Mouse (Mus musculus) myocyte (in vitro differentiated cells): ENCODE data around the gene Ino80. TPM values are rescaled to one million over a fixed set of nuclear protein-coding genes. Genes with fewer than 3 reads are reported as not detected.
A peak's percentile ranks its signal among the peaks of the same experiment; 100 is the strongest.

ENCODE experiments used
- H3K27me3 ChIP-seq: one replicate; pipeline ENCODE4 v1.6.1; 2011; ENCODE audit not compliant: control insufficient read depth, insufficient read depth, insufficient read length
- H3K36me3 ChIP-seq: one replicate; pipeline ENCODE4 v1.6.1; 2011; ENCODE audit not compliant: control insufficient read depth, insufficient read depth
- H3K4me2 ChIP-seq: one replicate; pipeline ENCODE4 v1.6.1; 2011; ENCODE audit warnings: low read depth, control low read depth
- H3K4me3 ChIP-seq: one replicate; pipeline ENCODE4 v1.5.1; 2011; ENCODE audit warnings: mild to moderate bottlenecking, control low read depth, moderate library complexity
- H3K79me2 ChIP-seq: one replicate; pipeline ENCODE4 v1.6.1; 2011; ENCODE audit not compliant: control insufficient read depth, insufficient read depth
- H3ac ChIP-seq: one replicate; pipeline ENCODE4 v1.6.1; 2011; ENCODE audit not compliant: control insufficient read depth, insufficient read length
- CEBPB ChIP-seq: IDR thresholded peaks from 2 replicates; pipeline ENCODE4 v1.6.1; 2011; ENCODE audit warnings: mild to moderate bottlenecking, moderate library complexity; ENCODE audit not compliant: poor library complexity, insufficient read depth, severe bottlenecking
- E2F4 ChIP-seq: IDR thresholded peaks from one replicate; pipeline ENCODE4 v1.6.1; 2011; ENCODE audit warnings: mild to moderate bottlenecking, control low read depth, moderate library complexity; ENCODE audit not compliant: insufficient read depth
- MAX ChIP-seq: IDR thresholded peaks from one replicate; pipeline ENCODE4 v1.6.1; 2011; ENCODE audit warnings: low read depth, mild to moderate bottlenecking, control low read depth
- MYOD1 ChIP-seq, 3 experiments: IDR thresholded peaks; one replicate each; pipeline ENCODE4 v1.6.1; 2011; ENCODE audit warnings: control low read depth in 2 of 3, low read depth in 2 of 3, mild to moderate bottlenecking in 2 of 3, moderate library complexity in 1 of 3; ENCODE audit not compliant: insufficient read length in 2 of 3, control insufficient read depth in 1 of 3
- MYOG ChIP-seq, 3 experiments: IDR thresholded peaks; one replicate each; pipeline ENCODE4 v1.6.1; 2011; ENCODE audit warnings: control low read depth in 2 of 3, low read depth in 2 of 3, mild to moderate bottlenecking in 2 of 3; ENCODE audit not compliant: insufficient read length in 2 of 3, control insufficient read depth in 1 of 3, insufficient read depth in 1 of 3
- POLR2A ChIP-seq: IDR thresholded peaks from one replicate; pipeline ENCODE4 v1.6.1; 2011; ENCODE audit warnings: low read depth, mild to moderate bottlenecking, control low read depth, moderate library complexity; ENCODE audit not compliant: insufficient read length
- POLR2AphosphoS2 ChIP-seq: IDR thresholded peaks from one replicate; pipeline ENCODE4 v1.6.1; 2011; ENCODE audit warnings: low read depth, control low read depth; ENCODE audit not compliant: insufficient read length
- REST ChIP-seq: IDR thresholded peaks from one replicate; pipeline ENCODE4 v1.6.1; 2011; ENCODE audit warnings: mild to moderate bottlenecking, control low read depth, moderate library complexity; ENCODE audit not compliant: insufficient read depth, insufficient read length
- SRF ChIP-seq: IDR thresholded peaks from one replicate; pipeline ENCODE4 v1.6.1; 2011; ENCODE audit warnings: low read depth; ENCODE audit not compliant: control insufficient read depth, insufficient read length
- TCF12 ChIP-seq: IDR thresholded peaks from one replicate; pipeline ENCODE4 v1.6.1; 2011; ENCODE audit warnings: mild to moderate bottlenecking, control low read depth; ENCODE audit not compliant: poor library complexity, insufficient read depth, severe bottlenecking
- TCF3 ChIP-seq: IDR thresholded peaks from one replicate; pipeline ENCODE4 v1.6.1; 2011; ENCODE audit warnings: low read depth, control low read depth; ENCODE audit not compliant: insufficient read length
- USF1 ChIP-seq: IDR thresholded peaks from one replicate; pipeline ENCODE4 v1.6.1; 2011; ENCODE audit warnings: low read depth, mild to moderate bottlenecking, control low read depth, moderate library complexity
- polyA plus RNA-seq: library from polyadenylated mRNA; unstranded; fragments of >200 nt; fragmentation: generic; extraction: Trizol; gene quantifications from one replicate; pipeline ENCODE4 v1.2.1, GENCODE M21; 2012; ENCODE audit warnings: missing spikeins

Gene Ino80
- polyA plus RNA-seq, 1 experiment, result 7.3 TPM

- Histone ChIP-seq H3ac (no peak overlapping the region), H3K4me2 (no peak overlapping the region), H3K4me3 (no peak overlapping the region), H3K79me2 (no peaks in the 10 kb centered on the region), H3K36me3 (no peaks in the 10 kb centered on the region), H3K27me3 (peaks cover 52% of the 10 kb centered on the region)
- TF ChIP-seq REST, result no peak
- peak in 2 of 3 experiments; percentile 20 to 57 for TF ChIP-seq MYOG (IDR thresholded peaks at IDR 0.05; ENCODE audit: control insufficient read depth in 1 of 3, insufficient read depth in 1 of 3, insufficient read length in 2 of 3, low read depth in 2 of 3)
- peak in 2 of 3 experiments; percentile 15 to 33 for TF ChIP-seq MYOD1 (IDR thresholded peaks at IDR 0.05; ENCODE audit: control insufficient read depth in 1 of 3, insufficient read length in 2 of 3, low read depth in 2 of 3)
Observed at GRCm38 (mm10) chr2:119332177-119332661, 145.3 kb downstream of the Ino80 start.

DNA sequence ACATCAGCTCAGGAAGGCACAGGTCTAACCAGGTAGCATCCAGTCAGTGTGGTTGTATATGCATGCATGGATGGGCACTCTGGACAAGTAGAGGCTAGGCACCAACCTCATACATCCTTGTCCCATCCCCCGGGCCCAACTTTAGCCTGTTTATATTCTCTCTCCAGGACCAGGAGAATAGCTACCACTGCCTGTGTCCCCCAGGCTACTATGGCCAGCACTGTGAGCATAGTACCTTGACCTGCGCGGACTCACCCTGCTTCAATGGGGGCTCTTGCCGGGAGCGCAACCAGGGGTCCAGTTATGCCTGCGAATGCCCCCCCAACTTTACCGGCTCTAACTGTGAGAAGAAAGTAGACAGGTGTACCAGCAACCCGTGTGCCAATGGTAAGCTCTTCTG is 146.7 kb downstream of the Ino80 start:
- no peak overlapping the region for H3ac ChIP-seq
- H3K27me3 ChIP-seq, result peaks cover 65% of the 10 kb centered on the region
- H3K79me2 ChIP-seq, result no peaks in the 10 kb centered on the region
- H3K36me3 ChIP-seq, result no peaks in the 10 kb centered on the region
- TF ChIP-seq MYOD1 (IDR thresholded peaks at IDR 0.05; ENCODE audit: control insufficient read depth in 1 of 3, insufficient read length in 2 of 3, low read depth in 2 of 3) (no peak), E2F4 (no peak), TCF3 (no peak), SRF (no peak), USF1 (no peak), MYOG (IDR thresholded peaks at IDR 0.05; ENCODE audit: control insufficient read depth in 1 of 3, insufficient read depth in 1 of 3, insufficient read length in 2 of 3, low read depth in 2 of 3) (no peak), MAX (no peak), POLR2A (no peak), TCF12 (no peak), REST (no peak), CEBPB (no peak), POLR2AphosphoS2 (no peak)
- H3K4me2 ChIP-seq, result no peak overlapping the region
- H3K4me3 ChIP-seq, result no peak overlapping the region

DNA sequence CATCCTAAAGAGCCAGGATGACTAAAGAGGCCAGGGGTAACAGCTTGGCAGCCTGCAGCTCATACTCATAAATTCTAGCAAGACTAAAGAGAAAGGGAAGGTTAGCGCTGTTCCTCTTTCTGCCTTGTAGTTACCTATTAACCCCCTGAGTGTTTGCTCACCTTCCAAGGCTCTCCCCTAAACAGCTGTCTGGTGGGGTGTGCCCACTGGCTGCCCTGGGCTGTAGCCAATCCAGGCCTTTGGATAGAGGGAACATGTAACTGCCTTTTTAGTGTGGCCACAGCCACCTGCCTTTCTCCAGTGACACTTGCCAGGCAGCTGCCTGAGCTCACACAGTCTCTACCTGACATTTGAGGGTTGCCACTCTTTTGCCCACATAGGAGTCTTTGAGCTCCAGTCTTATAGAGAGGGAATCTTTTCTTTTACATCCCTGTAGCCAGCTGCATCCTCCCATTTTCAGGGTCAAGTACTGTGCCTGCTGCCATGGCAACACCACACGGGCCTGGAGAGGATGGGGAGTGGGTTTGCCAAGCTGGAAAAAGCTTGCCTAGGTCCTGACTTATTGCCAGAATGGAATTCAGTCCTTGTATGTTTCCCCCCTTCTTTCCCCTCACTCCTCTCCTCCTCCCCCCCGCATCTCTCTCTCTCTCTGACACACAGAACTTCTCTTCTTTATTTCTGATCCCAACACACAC is 148.2 kb downstream of the Ino80 start:
- no peaks in the 10 kb centered on the region for H3K36me3 ChIP-seq
- H3K27me3 ChIP-seq, result peaks cover 73% of the 10 kb centered on the region
- H3ac ChIP-seq, result no peak overlapping the region
- H3K4me3 ChIP-seq, result no peak overlapping the region
- H3K4me2 ChIP-seq, result no peak overlapping the region
- no peaks in the 10 kb centered on the region for H3K79me2 ChIP-seq
- TF ChIP-seq POLR2AphosphoS2 (no peak), POLR2A (no peak), TCF3 (no peak), SRF (no peak), MYOD1 (IDR thresholded peaks at IDR 0.05; ENCODE audit: control insufficient read depth in 1 of 3, insufficient read length in 2 of 3, low read depth in 2 of 3) (no peak), MAX (no peak), MYOG (IDR thresholded peaks at IDR 0.05; ENCODE audit: control insufficient read depth in 1 of 3, insufficient read depth in 1 of 3, insufficient read length in 2 of 3, low read depth in 2 of 3) (no peak), USF1 (no peak), E2F4 (no peak), REST (no peak), TCF12 (no peak), CEBPB (no peak)

DNA sequence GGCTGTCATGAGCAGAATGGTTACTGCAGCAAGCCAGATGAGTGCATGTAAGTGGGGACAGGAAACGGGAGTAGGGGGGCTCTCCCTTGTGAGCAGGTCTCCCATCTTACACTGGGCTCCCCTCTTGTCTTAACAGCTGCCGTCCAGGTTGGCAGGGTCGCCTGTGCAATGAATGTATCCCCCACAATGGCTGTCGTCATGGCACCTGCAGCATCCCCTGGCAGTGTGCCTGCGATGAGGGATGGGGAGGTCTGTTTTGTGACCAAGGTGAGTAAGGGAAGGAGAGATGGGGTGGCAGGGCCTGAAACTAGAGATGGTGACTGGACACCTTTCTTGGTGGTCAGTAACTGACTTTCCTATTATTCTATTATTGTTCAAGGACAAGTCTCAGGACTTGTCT is 148.9 kb downstream of the Ino80 start:
- no peak overlapping the region for H3K4me3 ChIP-seq
- no peak overlapping the region for H3ac ChIP-seq
- no peaks in the 10 kb centered on the region for H3K79me2 ChIP-seq
- no peaks in the 10 kb centered on the region for H3K36me3 ChIP-seq
- no peak overlapping the region for H3K4me2 ChIP-seq
- H3K27me3 ChIP-seq, result peaks cover 78% of the 10 kb centered on the region
- TF ChIP-seq USF1, result no peak
- no peak for TF ChIP-seq TCF3
- no peak for TF ChIP-seq MYOD1 (IDR thresholded peaks at IDR 0.05; ENCODE audit: control insufficient read depth in 1 of 3, insufficient read length in 2 of 3, low read depth in 2 of 3)
- no peak for TF ChIP-seq E2F4
- TF ChIP-seq MAX, result no peak
- TF ChIP-seq POLR2A, result no peak
- no peak for TF ChIP-seq TCF12
- no peak for TF ChIP-seq MYOG (IDR thresholded peaks at IDR 0.05; ENCODE audit: control insufficient read depth in 1 of 3, insufficient read depth in 1 of 3, insufficient read length in 2 of 3, low read depth in 2 of 3)
- no peak for TF ChIP-seq CEBPB
- no peak for TF ChIP-seq POLR2AphosphoS2
- TF ChIP-seq REST, result no peak
- no peak for TF ChIP-seq SRF
